Mouse (Mus musculus): Measurements from ENCODE around the gene Catsper4. TPM values are rescaled to one million over a fixed set of nuclear protein-coding genes. Genes with fewer than 3 reads are reported as not detected.

Catsper4 gene
- polyA plus RNA-seq, 1 experiment from 2014 or later = not detected

GRCm38 (mm10) chr4:134199371-134199770, 27.8 kb downstream of the Catsper4 start:
- WGBS = 59% methylated on average over 2 of the region's 2 CpGs
- no peaks in the 10 kb centered on the region for H3K9me3 ChIP-seq (ENCODE audit: control insufficient read depth, low read length)
- H3K36me3 ChIP-seq (ENCODE audit: control insufficient read depth, insufficient read depth, low read length) = no peaks in the 10 kb centered on the region
- H3K27me3 ChIP-seq (ENCODE audit: control insufficient read depth, insufficient read depth, low read length) = no peaks in the 10 kb centered on the region
- H3K4me3 ChIP-seq (ENCODE audit: control insufficient read depth in 1 of 2, insufficient read depth in 1 of 2, low read depth in 1 of 2, low read length in 2 of 2) = no peak overlapping the region
- ATAC-seq (ENCODE audit: insufficient number of reproducible peaks, insufficient read depth, low FRiP score, low read depth) = no peak
- no peak overlapping the region for H3K4me2 ChIP-seq (ENCODE audit: low read length)
- H3K9ac ChIP-seq (ENCODE audit: low read length) = no peak overlapping the region
- H3K4me1 ChIP-seq (ENCODE audit: control insufficient read depth in 2 of 2, insufficient read depth in 2 of 2, low read length in 2 of 2) = no peaks in the 10 kb centered on the region
- no peak overlapping the region for H3K27ac ChIP-seq (replicated peaks in 1 of 2; ENCODE audit: control insufficient read depth in 1 of 2, insufficient read depth in 1 of 2, low read depth in 2 of 2, low read length in 2 of 2)

GRCm38 (mm10) chr4:134186268-134186667, 40.9 kb downstream of the Catsper4 start:
- WGBS = 1% methylated on average over 22 of the region's 22 CpGs
- H3K4me1 ChIP-seq (ENCODE audit: control insufficient read depth in 2 of 2, insufficient read depth in 2 of 2, low read length in 2 of 2) = peaks cover 8 to 17% of the 10 kb centered on the region in 2 experiments
- peak overlapping the region; percentile 84 to 89 for H3K4me3 ChIP-seq (ENCODE audit: control insufficient read depth in 1 of 2, insufficient read depth in 1 of 2, low read depth in 1 of 2, low read length in 2 of 2)
- H3K36me3 ChIP-seq (ENCODE audit: control insufficient read depth, insufficient read depth, low read length) = no peaks in the 10 kb centered on the region
- H3K4me2 ChIP-seq (ENCODE audit: low read length) = peak overlapping the region; percentile 94
- H3K9ac ChIP-seq (ENCODE audit: low read length) = peak overlapping the region; percentile 92
- no peaks in the 10 kb centered on the region for H3K27me3 ChIP-seq (ENCODE audit: control insufficient read depth, insufficient read depth, low read length)
- H3K27ac ChIP-seq (replicated peaks in 1 of 2; ENCODE audit: control insufficient read depth in 1 of 2, insufficient read depth in 1 of 2, low read depth in 2 of 2, low read length in 2 of 2) = peak overlapping the region; percentile 81 to 85
- no peaks in the 10 kb centered on the region for H3K9me3 ChIP-seq (ENCODE audit: control insufficient read depth, low read length)
- peak; percentile 6; the same call in 1 of the 2 replicates for ATAC-seq (ENCODE audit: insufficient number of reproducible peaks, insufficient read depth, low FRiP score, low read depth)

GRCm38 (mm10) chr4:134185569-134185968, 41.6 kb downstream of the Catsper4 start:
- H3K27ac ChIP-seq (replicated peaks in 1 of 2; ENCODE audit: control insufficient read depth in 1 of 2, insufficient read depth in 1 of 2, low read depth in 2 of 2, low read length in 2 of 2) = no peak overlapping the region
- H3K9me3 ChIP-seq (ENCODE audit: control insufficient read depth, low read length) = no peaks in the 10 kb centered on the region
- H3K4me2 ChIP-seq (ENCODE audit: low read length) = peak overlapping the region; percentile 94
- H3K36me3 ChIP-seq (ENCODE audit: control insufficient read depth, insufficient read depth, low read length) = no peaks in the 10 kb centered on the region; the same call in 1 of the 2 replicates
- peak overlapping the region; percentile 92 for H3K9ac ChIP-seq (ENCODE audit: low read length)
- peak overlapping the region; percentile 84 to 89; a peak in 3 of 4 replicates for H3K4me3 ChIP-seq (ENCODE audit: control insufficient read depth in 1 of 2, insufficient read depth in 1 of 2, low read depth in 1 of 2, low read length in 2 of 2)
- WGBS = 79% methylated on average over 3 of the region's 3 CpGs
- H3K4me1 ChIP-seq (ENCODE audit: control insufficient read depth in 2 of 2, insufficient read depth in 2 of 2, low read length in 2 of 2) = peaks cover 8 to 23% of the 10 kb centered on the region in 2 experiments
- no peak for ATAC-seq (ENCODE audit: insufficient number of reproducible peaks, insufficient read depth, low FRiP score, low read depth)
- H3K27me3 ChIP-seq (ENCODE audit: control insufficient read depth, insufficient read depth, low read length) = no peaks in the 10 kb centered on the region

- H3K36me3 ChIP-seq (ENCODE audit: control insufficient read depth, insufficient read depth, low read length) = no peaks in the 10 kb centered on the region; the same call in 1 of the 2 replicates
- 79% methylated on average over 3 of the region's 3 CpGs for WGBS
Measured at GRCm38 (mm10) chr4:134183711-134184110, 43.5 kb downstream of the Catsper4 start.

GRCm38 (mm10) chr4:134181825-134182224, 45.4 kb downstream of the Catsper4 start:
- no peak for ATAC-seq (ENCODE audit: insufficient number of reproducible peaks, insufficient read depth, low FRiP score, low read depth)

More at GRCm38 (mm10) chr4:134183711-134184110, 43.5 kb downstream of the Catsper4 start:
- Histone ChIP-seq H3K27me3 (ENCODE audit: control insufficient read depth, insufficient read depth, low read length) (no peaks in the 10 kb centered on the region), H3K4me3 (ENCODE audit: control insufficient read depth in 1 of 2, insufficient read depth in 1 of 2, low read depth in 1 of 2, low read length in 2 of 2) (no peak overlapping the region), H3K9me3 (ENCODE audit: control insufficient read depth, low read length) (no peaks in the 10 kb centered on the region), H3K4me2 (ENCODE audit: low read length) (no peak overlapping the region), H3K27ac (replicated peaks in 1 of 2; ENCODE audit: control insufficient read depth in 1 of 2, insufficient read depth in 1 of 2, low read depth in 2 of 2, low read length in 2 of 2) (no peak overlapping the region), H3K4me1 (ENCODE audit: control insufficient read depth in 2 of 2, insufficient read depth in 2 of 2, low read length in 2 of 2) (peaks cover 8 to 23% of the 10 kb centered on the region in 2 experiments), H3K9ac (ENCODE audit: low read length) (no peak overlapping the region)
- no peak for ATAC-seq (ENCODE audit: insufficient number of reproducible peaks, insufficient read depth, low FRiP score, low read depth)

GRCm38 (mm10) chr4:134181112-134181511, 46.1 kb downstream of the Catsper4 start:
- 69% methylated on average over 1 of the region's 1 CpGs for WGBS

More at GRCm38 (mm10) chr4:134181825-134182224, 45.4 kb downstream of the Catsper4 start:
- Histone ChIP-seq H3K4me2 (ENCODE audit: low read length) (no peak overlapping the region), H3K36me3 (ENCODE audit: control insufficient read depth, insufficient read depth, low read length) (no peaks in the 10 kb centered on the region; the same call in 1 of the 2 replicates), H3K27me3 (ENCODE audit: control insufficient read depth, insufficient read depth, low read length) (no peaks in the 10 kb centered on the region), H3K27ac (replicated peaks in 1 of 2; ENCODE audit: control insufficient read depth in 1 of 2, insufficient read depth in 1 of 2, low read depth in 2 of 2, low read length in 2 of 2) (no peak overlapping the region), H3K9ac (ENCODE audit: low read length) (no peak overlapping the region), H3K4me1 (ENCODE audit: control insufficient read depth in 2 of 2, insufficient read depth in 2 of 2, low read length in 2 of 2) (peaks cover 8 to 23% of the 10 kb centered on the region in 2 experiments), H3K9me3 (ENCODE audit: control insufficient read depth, low read length) (no peaks in the 10 kb centered on the region), H3K4me3 (ENCODE audit: control insufficient read depth in 1 of 2, insufficient read depth in 1 of 2, low read depth in 1 of 2, low read length in 2 of 2) (no peak overlapping the region)

GRCm38 (mm10) chr4:134172391-134172790, 54.8 kb downstream of the Catsper4 start:
- Histone ChIP-seq H3K9me3 (ENCODE audit: control insufficient read depth, low read length) (no peaks in the 10 kb centered on the region), H3K4me2 (ENCODE audit: low read length) (no peak overlapping the region), H3K36me3 (ENCODE audit: control insufficient read depth, insufficient read depth, low read length) (peaks cover 17% of the 10 kb centered on the region), H3K27ac (replicated peaks in 1 of 2; ENCODE audit: control insufficient read depth in 1 of 2, insufficient read depth in 1 of 2, low read depth in 2 of 2, low read length in 2 of 2) (no peak overlapping the region), H3K9ac (ENCODE audit: low read length) (no peak overlapping the region), H3K4me3 (ENCODE audit: control insufficient read depth in 1 of 2, insufficient read depth in 1 of 2, low read depth in 1 of 2, low read length in 2 of 2) (no peak overlapping the region), H3K27me3 (ENCODE audit: control insufficient read depth, insufficient read depth, low read length) (no peaks in the 10 kb centered on the region), H3K4me1 (ENCODE audit: control insufficient read depth in 2 of 2, insufficient read depth in 2 of 2, low read length in 2 of 2) (peaks cover 5 to 12% of the 10 kb centered on the region in 2 experiments)
- WGBS = 35% methylated on average over 3 of the region's 3 CpGs
- no peak for ATAC-seq (ENCODE audit: insufficient number of reproducible peaks, insufficient read depth, low FRiP score, low read depth)

More at GRCm38 (mm10) chr4:134181112-134181511, 46.1 kb downstream of the Catsper4 start:
- H3K27me3 ChIP-seq (ENCODE audit: control insufficient read depth, insufficient read depth, low read length) = no peaks in the 10 kb centered on the region
- H3K4me1 ChIP-seq (ENCODE audit: control insufficient read depth in 2 of 2, insufficient read depth in 2 of 2, low read length in 2 of 2) = peaks cover 8 to 22% of the 10 kb centered on the region in 2 experiments
- no peak overlapping the region for H3K4me2 ChIP-seq (ENCODE audit: low read length)
- H3K27ac ChIP-seq (replicated peaks in 1 of 2; ENCODE audit: control insufficient read depth in 1 of 2, insufficient read depth in 1 of 2, low read depth in 2 of 2, low read length in 2 of 2) = no peak overlapping the region
- H3K36me3 ChIP-seq (ENCODE audit: control insufficient read depth, insufficient read depth, low read length) = peaks cover 4% of the 10 kb centered on the region
- ATAC-seq (ENCODE audit: insufficient number of reproducible peaks, insufficient read depth, low FRiP score, low read depth) = peak; percentile 45; the same call in 1 of the 2 replicates
- no peak overlapping the region for H3K9ac ChIP-seq (ENCODE audit: low read length)
- H3K4me3 ChIP-seq (ENCODE audit: control insufficient read depth in 1 of 2, insufficient read depth in 1 of 2, low read depth in 1 of 2, low read length in 2 of 2) = no peak overlapping the region
- H3K9me3 ChIP-seq (ENCODE audit: control insufficient read depth, low read length) = no peaks in the 10 kb centered on the region

GRCm38 (mm10) chr4:134166906-134167305, 60.3 kb downstream of the Catsper4 start:
- H3K4me2 ChIP-seq (ENCODE audit: low read length) = no peak overlapping the region
- no peak overlapping the region for H3K4me3 ChIP-seq (ENCODE audit: control insufficient read depth in 1 of 2, insufficient read depth in 1 of 2, low read depth in 1 of 2, low read length in 2 of 2)
- no peak for ATAC-seq (ENCODE audit: insufficient number of reproducible peaks, insufficient read depth, low FRiP score, low read depth)
- no peaks in the 10 kb centered on the region for H3K9me3 ChIP-seq (ENCODE audit: control insufficient read depth, low read length)
- H3K9ac ChIP-seq (ENCODE audit: low read length) = no peak overlapping the region
- H3K27me3 ChIP-seq (ENCODE audit: control insufficient read depth, insufficient read depth, low read length) = no peaks in the 10 kb centered on the region
- H3K27ac ChIP-seq (replicated peaks in 1 of 2; ENCODE audit: control insufficient read depth in 1 of 2, insufficient read depth in 1 of 2, low read depth in 2 of 2, low read length in 2 of 2) = no peak overlapping the region
- H3K4me1 ChIP-seq (ENCODE audit: control insufficient read depth in 2 of 2, insufficient read depth in 2 of 2, low read length in 2 of 2) = peaks cover 5 to 21% of the 10 kb centered on the region in 2 experiments
- WGBS = 82% methylated on average over 3 of the region's 3 CpGs
- H3K36me3 ChIP-seq (ENCODE audit: control insufficient read depth, insufficient read depth, low read length) = peaks cover 25% of the 10 kb centered on the region
